Mouse (Mus musculus): Measurements from ENCODE around the gene Gdi2.
"Not testable (repeated sequence)": the region's sequence is repeated elsewhere in the genome, so short reads cannot be mapped to it uniquely, and the experiment has no call there.

Gdi2 gene

DNA sequence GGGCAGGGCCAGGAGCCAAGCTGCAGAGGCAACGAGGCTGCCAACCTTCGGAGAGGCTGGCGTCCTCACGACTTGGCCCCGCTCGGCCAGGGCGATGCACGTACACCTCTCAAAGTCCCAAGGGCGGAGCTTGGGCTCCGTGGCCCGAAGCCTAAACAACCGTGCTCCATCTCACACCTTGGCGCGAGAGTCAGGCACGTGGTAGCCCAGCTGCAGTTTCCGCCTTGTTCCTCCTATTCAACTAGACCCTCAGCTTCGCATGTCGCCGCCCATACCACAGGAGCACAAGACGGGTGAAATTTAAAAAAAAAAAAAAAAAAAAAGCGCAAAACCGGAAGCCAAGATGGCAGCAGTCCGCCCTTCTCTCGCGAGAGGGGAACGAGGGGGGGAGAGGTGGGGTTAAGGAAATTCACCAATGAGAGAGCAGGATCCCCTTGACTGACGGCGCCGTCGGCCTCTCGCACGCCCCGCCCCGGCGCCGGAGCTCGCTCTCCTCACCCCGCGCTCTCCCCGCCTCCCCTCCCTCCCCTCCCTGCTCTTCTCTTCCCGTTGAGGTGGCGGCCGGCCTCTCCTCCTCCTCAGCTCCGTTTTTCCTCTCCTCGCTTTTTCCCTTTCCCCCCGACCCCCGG is at the start of gene Gdi2:
Gene Gdi2 (plus strand): TSS at position 470 of the 629 bp plus-strand sequence.
- DNase-seq (ENCODE audit: low read depth, low spot score): peak; percentile 99

DNA sequence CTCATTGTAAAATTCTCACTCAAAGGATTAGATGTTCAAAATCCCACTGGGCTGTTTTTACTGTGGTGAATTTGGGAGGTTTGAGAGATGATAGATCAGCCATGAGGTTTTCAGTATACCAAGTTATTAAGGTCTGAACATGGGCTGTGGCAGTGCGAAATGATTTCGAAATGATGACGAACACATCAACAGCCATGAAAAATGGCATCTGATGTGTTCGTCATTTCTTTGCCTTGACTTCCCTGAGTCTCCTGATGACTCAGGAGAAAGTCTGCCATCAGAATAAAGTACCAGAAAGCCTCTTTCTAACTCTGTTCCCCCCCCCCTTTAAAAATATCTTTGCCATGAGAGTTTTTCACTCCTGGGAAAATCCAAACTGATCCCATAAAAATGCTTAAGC is 42.3 kb upstream of the Gdi2 start:
- no peak for DNase-seq (ENCODE audit: low read depth, low spot score)

DNA sequence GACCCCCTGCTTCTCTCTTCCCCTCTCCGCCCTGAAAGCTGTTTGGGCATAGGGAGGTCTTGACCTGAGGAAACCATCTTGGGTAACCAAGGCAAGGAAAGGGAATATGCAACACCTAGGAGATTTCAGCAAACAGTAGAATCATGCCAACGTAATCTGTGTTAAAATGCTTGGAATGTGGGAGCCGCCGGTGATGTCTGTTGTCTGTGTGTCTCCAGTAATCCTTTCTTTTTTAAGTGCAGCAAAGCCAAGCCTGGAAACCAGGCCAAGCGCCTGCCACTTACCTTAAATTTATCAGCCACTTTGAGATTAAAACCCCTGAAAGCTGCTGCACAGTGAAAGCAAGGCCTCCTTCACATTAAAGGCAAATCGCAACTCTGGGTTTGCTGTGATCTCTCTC is 36.8 kb upstream of the Gdi2 start:
- not testable (repeated sequence) for DNase-seq (ENCODE audit: low read depth, low spot score)

DNA sequence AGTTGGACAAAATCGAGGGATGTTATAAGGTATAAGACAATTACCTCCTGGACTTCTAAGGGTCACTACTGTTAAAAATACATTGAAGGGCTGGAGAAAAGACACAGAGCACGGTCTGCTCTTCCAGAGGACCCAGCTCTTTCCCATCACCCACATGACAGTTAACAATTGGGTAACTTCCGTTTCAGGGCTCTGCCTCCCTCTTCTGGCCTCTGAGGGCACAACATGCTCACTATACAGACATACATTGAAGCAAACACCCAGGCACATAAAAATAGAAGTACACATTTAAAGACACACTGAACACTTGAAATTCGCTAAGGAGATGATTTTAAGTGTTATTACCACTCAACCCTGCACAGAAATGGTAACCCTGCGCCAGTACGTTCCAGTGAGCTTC is 22.5 kb upstream of the Gdi2 start:
- not testable (repeated sequence) for DNase-seq (ENCODE audit: low read depth, low spot score)

DNA sequence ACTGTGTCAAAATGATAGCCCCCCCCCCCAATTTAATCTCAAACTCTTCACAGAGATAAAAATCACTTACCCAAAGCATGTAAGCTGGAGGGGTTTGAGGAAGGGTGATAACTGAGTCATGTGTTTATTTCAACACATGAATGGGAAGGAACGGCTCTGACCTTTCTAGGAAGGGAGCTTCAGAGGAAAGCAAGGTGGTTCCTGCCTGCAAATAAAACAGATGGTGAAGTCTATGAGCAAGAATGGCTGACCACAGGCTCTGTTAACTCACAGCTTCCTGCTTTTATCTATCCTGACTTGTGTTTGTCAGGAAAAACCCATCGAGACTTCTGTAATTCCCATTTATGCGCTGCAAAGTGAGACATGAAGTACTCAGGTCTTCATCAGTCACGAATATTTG is 18.5 kb upstream of the Gdi2 start:
- not testable (repeated sequence) for DNase-seq (ENCODE audit: low read depth, low spot score)

DNA sequence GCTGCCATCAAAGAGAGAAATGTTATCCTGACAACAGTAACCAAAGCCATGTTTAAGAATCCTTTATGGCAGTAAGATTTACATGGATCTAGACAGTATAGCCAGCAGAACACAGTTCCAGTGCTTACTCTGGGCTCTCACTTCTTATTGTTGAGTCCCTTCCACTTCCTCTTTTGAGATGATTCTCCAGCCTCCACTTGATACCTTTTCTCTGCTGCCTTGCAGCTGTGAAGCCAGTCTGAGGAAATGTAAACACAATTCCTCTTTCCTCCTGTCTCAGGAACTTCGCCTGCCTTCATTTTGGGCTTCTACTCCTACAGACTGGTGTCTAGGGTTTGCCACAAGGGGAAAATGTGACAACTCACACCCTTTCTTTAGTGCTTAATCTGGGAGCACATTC is 17.9 kb upstream of the Gdi2 start:
- DNase-seq (ENCODE audit: low read depth, low spot score): not testable (repeated sequence)

DNA sequence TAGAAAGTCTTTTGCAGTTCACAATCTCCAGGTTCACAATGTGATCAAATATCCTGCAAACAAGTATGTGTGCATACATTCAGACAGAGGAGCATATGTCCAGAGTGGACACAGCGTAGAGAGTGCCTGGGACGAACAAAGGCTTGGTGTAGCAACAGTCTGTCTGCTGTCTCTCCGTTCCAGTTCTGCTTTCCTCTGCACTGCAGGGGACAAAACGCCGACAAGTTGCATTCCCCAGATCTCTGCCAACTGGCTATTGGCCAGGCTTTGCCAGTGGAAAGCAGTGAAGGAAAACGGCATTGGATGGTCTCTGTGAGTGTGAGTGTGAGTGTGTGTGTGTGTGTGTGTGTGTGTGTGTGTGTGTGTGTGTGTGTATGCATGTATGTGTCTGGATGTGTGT is 14.4 kb upstream of the Gdi2 start:
- no peak for DNase-seq (ENCODE audit: low read depth, low spot score)

DNA sequence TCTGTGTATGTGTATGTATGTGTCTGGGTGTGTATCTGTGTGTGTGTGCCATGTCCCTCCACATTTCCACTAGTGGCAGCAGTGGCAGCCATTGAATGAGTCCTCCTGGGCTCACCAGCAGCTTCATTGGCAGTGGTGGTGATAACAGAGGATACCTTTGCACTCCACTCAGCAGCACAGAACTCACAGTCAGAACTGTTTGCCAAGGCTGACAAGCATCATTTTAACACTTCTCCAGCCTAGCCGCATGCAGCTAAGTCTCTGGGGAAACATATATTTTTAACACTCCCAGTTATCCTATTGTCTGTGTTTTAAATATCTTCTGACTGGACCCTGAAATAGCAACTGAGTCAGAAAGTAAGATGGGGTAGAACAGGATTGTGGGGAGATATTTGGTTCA is 13.9 kb upstream of the Gdi2 start:
- DNase-seq (ENCODE audit: low read depth, low spot score): no peak

DNA sequence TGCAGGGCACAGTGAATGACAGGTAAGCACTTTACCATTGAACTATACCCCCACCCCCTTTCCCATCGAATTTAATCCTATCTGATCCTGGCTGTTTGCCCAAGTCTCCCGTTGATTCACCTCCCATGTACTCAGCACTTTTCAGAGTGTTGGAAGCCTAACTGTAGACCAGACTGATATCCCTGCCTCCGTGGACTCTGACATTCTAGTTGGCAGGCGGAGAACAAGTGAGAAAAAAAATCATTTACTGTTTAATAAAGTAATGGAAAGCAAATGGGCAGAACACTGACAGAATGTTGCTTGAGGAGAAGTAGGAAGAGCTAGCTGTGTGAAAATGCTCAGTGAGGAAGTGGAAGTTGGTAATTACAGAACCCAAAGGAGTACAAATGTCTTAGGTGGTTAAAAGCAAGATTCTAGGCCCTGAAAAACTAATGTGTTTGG is 12.2 kb upstream of the Gdi2 start:
- no peak for DNase-seq (ENCODE audit: low read depth, low spot score)

DNA sequence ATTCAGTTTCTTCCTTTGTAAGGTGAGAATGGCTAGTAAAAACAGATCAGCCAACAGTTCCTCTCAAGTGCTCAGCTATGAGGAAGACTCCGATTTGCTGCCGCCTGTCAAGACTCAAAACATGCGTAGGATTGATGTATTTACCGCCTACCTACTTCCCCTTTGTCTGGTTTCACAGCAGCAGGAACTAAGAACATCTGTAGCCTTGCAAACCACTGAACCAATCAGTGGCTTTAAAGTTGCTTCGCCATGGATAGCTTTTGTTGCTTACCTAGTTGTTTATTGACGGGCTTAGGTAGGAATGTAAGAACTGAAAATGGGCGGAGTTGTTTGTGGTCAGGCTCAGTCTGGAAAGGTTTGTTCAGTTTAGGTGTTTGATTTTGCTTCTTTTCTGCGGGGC is 11.5 kb upstream of the Gdi2 start:
- no peak for DNase-seq (ENCODE audit: low read depth, low spot score)

DNA sequence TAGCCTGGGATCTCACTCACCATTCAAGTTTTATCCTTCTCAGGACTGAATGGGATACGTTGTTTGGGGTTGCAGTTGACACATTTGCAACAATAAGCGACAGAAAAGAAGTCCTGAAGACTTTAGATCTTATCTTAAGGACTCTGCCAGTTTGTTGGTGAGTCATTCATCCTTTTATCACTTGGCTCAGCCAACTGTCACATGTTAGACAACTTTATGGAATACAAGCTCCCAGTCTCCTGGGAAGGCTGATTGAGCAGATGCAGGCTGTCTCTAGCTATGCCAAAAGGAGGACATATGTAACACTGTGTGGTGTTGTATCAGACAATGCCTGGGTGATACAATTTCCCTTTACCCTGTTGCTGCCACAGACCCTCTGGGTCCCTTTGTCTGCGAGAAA is 7.4 kb upstream of the Gdi2 start:
- no peak for DNase-seq (ENCODE audit: low read depth, low spot score)

DNA sequence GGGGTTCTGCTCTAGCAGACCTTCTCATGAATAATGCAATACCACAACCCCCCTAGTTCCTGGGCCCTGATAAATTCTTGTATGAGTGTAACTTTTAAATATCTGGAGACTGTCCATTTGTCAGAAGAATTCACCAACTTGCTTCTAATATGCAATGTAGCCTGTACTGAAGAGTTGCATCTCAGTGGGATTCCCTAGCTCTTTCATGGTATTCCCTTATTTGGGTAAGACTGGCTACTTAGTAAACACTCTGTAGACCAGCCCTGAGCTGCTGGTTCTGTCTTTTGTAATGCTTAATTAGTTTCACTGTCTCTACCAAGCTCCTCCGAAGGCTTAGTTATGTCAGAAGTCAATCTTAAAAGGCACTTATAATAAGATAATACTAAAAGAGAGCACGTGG is 6.7 kb upstream of the Gdi2 start:
- DNase-seq (ENCODE audit: low read depth, low spot score): not testable (repeated sequence)

DNA sequence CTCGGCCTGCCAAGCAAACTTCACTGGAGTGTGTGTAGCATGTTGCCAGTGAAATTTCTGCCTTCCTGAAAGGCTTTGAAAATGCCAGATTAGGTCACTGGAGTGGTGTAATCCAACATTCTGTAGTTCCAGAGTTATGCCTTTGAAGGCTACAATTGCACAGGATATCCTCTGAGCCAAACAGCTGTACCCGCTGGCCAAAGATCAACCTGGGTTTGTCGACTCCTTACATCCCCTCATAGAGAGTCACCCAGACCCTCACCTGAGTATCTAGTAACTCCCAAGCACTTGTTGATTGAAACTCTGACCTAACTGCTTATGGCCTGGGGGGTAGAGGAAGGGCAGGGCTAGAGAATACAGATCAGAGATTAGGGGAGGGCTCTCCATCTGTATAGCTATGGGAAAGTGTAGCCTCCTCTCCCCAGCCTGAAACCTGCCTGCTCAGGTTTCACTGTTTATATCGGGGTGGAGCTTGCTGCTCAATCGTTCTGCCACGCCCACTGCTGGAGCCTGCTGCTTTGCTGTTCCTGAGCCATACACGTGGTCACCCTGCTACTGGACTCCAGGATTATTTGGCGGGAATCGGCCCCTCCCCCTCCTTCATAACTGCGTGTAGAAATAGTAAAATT is 6.1 kb upstream of the Gdi2 start:
- peak; percentile 16 for DNase-seq (ENCODE audit: low read depth, low spot score)

DNA sequence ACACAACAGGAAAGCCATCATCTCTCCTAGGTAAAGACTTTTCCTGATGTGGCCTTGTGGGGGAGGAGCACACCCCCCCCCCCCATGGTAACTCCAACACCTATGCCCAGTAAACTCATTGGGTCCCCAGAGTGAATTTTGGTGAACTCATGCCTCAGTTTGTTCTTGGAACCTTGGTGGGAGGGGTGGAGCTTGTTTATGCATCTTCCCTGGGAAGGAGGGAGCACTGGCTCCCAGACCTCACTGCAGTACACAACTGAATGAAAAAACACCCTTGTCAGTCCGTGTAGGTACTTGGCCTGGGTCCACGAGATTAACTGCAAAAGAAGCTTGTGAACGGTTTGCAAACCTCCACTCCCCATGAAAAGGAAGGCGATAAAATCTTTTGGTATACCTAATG is 5.4 kb upstream of the Gdi2 start:
- DNase-seq (ENCODE audit: low read depth, low spot score): no peak

DNA sequence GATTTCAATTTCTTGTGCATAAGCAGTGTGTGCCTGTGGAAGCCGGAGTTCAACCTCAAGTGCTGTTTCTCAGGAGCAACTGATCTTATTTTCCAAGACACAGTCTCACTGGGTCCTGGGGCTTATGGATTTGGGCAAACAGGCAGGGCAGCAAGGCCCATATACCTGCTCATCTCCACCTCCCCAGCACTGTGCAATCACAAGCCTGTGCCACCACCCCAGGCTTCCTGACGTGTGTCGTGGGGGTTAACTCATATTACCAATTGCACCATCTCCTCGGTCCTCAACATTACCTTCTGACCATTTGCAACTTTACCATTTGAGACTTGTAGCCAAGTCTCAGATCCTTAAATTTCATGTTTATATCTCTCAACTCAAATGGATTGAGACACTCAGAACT is 3.7 kb upstream of the Gdi2 start:
- no peak for DNase-seq (ENCODE audit: low read depth, low spot score)

DNA sequence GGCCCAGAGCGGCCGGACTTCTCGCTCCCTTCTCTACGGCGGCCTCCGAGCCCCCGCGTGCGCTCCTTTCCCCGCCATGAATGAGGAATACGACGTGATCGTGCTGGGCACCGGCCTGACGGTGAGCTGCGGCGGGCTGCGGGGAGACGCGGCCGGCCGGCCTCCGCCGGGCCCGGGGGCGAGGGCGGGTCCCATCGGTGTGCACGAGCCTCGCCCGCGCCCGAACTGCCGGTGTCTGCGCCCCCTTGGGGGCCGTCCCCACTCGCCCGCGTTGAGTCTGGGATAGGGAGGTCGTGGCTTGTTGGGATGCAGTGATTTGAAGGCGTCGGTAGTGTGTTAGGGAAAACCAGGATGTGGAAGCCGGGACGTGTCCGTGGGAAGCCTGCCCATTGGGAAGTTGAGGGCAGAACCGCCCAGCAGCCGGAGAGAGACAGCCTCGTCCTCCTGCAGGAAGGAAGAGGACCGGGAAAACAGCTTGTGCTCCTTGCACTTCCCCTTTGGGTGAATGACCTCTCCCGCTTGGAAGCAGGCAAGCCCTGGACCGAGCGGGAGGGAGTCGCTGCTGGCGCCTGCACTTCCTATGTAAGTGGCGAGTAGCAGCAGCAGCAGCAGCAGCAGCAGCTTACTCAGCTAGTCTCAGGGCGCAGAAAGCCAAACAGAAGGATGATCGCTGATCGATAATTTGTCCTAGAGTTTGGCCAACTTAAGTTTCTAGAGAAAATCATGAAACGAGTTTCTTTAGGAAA is 533 bp downstream of the Gdi2 start:
- peak; percentile 73 for DNase-seq (ENCODE audit: low read depth, low spot score)

DNA sequence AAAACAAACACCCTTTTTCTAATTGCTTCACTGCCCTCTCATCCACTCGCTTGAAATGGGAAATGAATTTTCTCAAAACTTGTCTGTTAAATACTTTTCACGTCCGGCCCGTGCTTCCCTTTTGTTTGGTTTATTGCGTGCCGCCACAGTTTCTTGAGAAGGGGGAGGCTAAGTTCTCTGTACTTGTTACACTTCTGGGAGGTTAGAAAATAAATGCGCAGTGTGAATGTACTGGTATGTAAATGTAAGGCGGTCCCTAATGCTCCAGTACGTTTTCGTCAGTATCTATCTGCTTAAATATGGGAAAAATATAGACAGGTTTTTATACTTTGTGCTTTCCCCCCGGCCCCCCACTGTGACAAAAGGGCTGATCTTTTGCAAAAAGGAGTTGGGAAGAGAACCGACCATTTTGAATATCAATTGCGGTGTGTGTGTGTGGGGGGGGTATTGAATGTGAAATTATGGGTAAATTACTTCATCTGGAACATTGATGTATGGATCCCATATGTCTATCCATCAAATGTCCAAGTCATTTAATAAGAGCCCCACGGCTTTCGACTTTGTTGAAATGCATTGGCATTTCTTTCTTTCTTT is 1.2 kb downstream of the Gdi2 start:
- peak; percentile 24 for DNase-seq (ENCODE audit: low read depth, low spot score)

DNA sequence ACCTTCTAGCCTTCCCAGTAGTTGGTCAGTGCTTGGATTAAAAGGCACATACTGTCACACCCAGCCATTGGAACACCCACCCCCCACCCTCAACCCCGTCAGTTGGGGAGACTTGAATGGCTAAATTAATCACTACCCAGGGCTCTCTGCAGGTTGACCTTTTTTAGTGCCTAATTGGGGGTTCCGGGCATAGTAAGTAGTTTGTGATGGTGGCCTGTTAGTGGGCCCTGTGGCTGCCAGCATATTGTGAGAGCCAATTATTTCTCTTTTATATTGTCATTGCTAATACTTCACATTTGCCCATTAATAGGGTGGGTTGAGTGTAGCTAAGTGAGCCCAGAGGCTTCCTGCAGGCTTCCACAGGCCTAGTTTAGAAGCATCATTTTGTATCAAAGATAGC is 2.3 kb downstream of the Gdi2 start:
- no peak for DNase-seq (ENCODE audit: low read depth, low spot score)

DNA sequence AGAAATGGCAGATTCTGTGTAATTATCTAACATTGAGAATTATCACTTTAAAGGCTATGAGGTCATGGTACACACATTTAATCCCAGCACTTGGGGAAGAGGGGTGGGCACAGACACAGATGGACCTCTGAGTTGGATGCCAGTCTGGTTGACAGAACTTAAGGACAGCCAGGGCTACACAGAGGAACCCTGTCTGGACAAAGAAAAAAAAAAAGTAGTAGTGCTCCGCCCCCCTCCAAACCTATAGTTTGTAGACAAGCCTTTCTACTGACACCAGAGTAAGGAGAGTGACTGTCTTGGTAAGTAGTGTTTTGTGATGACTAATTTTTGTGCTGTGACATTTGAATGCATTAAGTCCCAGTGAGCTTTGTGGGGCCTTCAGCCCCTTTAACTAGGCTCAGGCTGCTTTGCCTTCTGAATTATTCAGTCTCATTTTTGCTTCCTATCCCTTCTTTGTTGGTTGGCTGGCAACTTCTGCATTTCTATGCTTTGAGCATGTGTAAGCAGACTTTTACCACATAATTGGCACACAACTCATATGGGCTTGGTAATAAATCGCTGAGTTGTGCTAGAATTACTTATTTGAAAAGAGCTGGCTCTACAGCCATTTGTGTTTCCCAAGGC is 3.4 kb downstream of the Gdi2 start:
- DNase-seq (ENCODE audit: low read depth, low spot score): peak; percentile 11

DNA sequence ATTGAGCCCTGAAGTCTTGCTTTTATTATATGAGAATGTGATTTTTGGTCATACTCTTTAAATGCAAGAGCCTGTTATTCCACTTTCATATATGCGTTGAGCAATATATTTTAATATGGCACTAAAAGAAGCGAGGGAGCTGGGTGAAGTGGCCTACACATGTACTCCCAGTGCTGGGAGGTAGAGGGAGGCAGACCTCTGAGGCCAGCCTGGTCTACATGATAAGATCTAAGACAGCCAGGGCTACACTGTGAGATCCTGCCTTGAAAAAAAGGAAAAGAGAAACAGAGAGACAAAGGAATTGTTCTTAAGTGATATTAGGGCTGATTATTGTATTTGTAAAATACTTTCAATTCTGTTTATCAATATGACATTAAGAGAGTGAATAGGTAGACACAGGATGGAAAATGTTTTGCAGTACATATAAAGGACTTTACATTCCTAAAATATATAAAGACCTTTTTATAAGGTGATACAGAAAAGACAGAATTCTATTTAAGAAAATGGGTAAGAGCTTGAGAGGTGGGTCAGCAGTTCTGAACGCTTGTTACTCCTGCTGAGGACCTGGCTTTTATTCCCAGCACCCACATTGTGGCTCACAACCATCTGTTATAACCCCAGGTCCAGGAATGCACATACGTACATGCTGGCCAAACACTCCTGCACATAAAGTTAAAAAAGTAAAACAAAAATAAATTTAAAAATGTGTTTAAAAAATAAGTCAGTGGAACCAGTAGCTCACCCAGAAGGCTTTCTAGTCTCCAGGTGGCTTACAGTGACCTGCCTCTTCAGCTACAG is 6.4 kb downstream of the Gdi2 start:
- no peak for DNase-seq (ENCODE audit: low read depth, low spot score)

DNA sequence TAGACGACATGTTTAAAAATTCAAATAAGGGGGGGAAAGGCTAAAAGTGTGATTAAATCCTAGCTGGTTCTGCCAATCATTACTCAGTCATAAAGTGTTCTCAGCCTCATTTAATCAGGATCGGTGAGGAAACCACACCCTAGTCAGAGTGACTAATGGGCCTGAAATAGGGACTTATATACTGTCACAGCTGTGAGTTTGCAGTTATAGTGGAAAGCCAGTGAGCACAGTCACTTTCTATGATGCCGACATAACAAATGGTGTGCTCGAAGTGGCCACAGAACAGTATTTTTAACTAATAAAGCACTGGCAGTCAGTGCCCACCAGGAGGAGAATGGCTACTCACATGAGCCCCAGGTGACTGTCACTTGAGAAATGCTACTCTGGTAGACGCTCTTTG is 7.1 kb downstream of the Gdi2 start:
- DNase-seq (ENCODE audit: low read depth, low spot score): no peak
